Mouse (Mus musculus) neural tube, postnatal 0 days (tissue): Measurements from ENCODE around the gene Tmem170. TPM values are rescaled to one million over a fixed set of nuclear protein-coding genes. Genes with fewer than 3 reads are reported as not detected.

ENCODE experiments used
- polyA plus RNA-seq: library from polyadenylated mRNA; unstranded; fragments of >200 nt; fragmentation: Nextera tagmentation; extraction: Ambion mirVana; gene quantifications from 2 replicates; pipeline ENCODE4 v1.2.1, GENCODE M21; 2015

Tmem170 gene
- 3.9 and 4.1 TPM in 2 replicates for polyA plus RNA-seq

GRCm38 (mm10) chr8:111876355-111876948 is at the start of gene Tmem170:
Gene Tmem170, minus strand, starts transcription at chr8:111876750.

GRCm38 (mm10) chr8:111909621-111910450 is 33.3 kb upstream of the Tmem170 start, which contains the start of gene Chst5:
Gene Chst5, minus strand, starts transcription at chr8:111910447.

GRCm38 (mm10) chr8:111853861-111854501 is 22.6 kb downstream of the Tmem170 start, which contains the start of gene Cfdp1:
Gene Cfdp1, minus strand, starts transcription at chr8:111854291.

Other genes with a start within 250 kb of the Tmem170 start
- gene Ldhd, start 246.4 kb downstream of the Tmem170 start, polyA plus RNA-seq, result 2.9 TPM in 2 replicates
- 21.2 and 23.4 TPM in 2 replicates for gene Zfp1, start 233.3 kb downstream of the Tmem170 start, polyA plus RNA-seq
- gene Ctrb1, start 185.7 kb downstream of the Tmem170 start, polyA plus RNA-seq, result not detected in 2 replicates
- gene Bcar1, start 132.9 kb downstream of the Tmem170 start, polyA plus RNA-seq, result 34.7 and 36.6 TPM in 2 replicates
- 144 and 161 TPM in 2 replicates for gene Cfdp1, start 22.5 kb downstream of the Tmem170 start, polyA plus RNA-seq
- 3.0 and 3.6 TPM in 2 replicates for gene Chst5, start 33.7 kb upstream of the Tmem170 start, polyA plus RNA-seq
- gene Tmem231, start 57.1 kb upstream of the Tmem170 start, polyA plus RNA-seq, result 13.2 and 14.0 TPM in 2 replicates
- 467 and 482 TPM in 2 replicates for gene Gabarapl2, start 64.0 kb upstream of the Tmem170 start, polyA plus RNA-seq
- 4.7 and 6.2 TPM in 2 replicates for gene Adat1, start 115.6 kb upstream of the Tmem170 start, polyA plus RNA-seq
- gene Kars, start 134.6 kb upstream of the Tmem170 start, polyA plus RNA-seq, result 141 and 157 TPM in 2 replicates
- gene Terf2ip, start 134.6 kb upstream of the Tmem170 start, polyA plus RNA-seq, result 49.5 and 55.6 TPM in 2 replicates
- 0.23 and 0.72 TPM in 2 replicates for gene Gm6793, start 138.3 kb upstream of the Tmem170 start, polyA plus RNA-seq